Mouse (Mus musculus) liver, postnatal 0 days (tissue): ENCODE data around the gene Krt5. TPM values are rescaled to one million over a fixed set of nuclear protein-coding genes. Genes with fewer than 3 reads are reported as not detected.
A peak's percentile ranks its signal among the peaks of the same experiment; 100 is the strongest.

ENCODE experiments used
- ATAC-seq: fragments of 200-750 bp; cut with Nextera tagmentation; 2 replicates; pipeline ENCODE4 v1.8.0; 2017; ENCODE audit warnings: mild to moderate bottlenecking, moderate library complexity
- DNase-seq: peaks from one replicate; pipeline ENCODE4 v3.0.0-alpha.2; 2016
- H3K27ac ChIP-seq: fragments of 300-500 bp; sonication (generic); 2 replicates; pipeline ENCODE4 v1.5.1; 2014; ENCODE audit warnings: antibody characterized with exemption, moderate library complexity, mild to moderate bottlenecking, low read depth
- H3K27me3 ChIP-seq: fragments of 300-500 bp; sonication (generic); 2 replicates; pipeline ENCODE4 v1.6.1; 2014; ENCODE audit warnings: low read length, control low read depth, mixed read lengths; ENCODE audit not compliant: insufficient read depth
- H3K36me3 ChIP-seq: fragments of 300-500 bp; sonication (generic); replicated peaks from 2 replicates; pipeline ENCODE4 v1.6.1; 2014; ENCODE audit warnings: mild to moderate bottlenecking, control low read depth, low read length, moderate library complexity, mixed read lengths; ENCODE audit not compliant: insufficient read depth
- H3K4me1 ChIP-seq: fragments of 300-500 bp; sonication (generic); 2 replicates; pipeline ENCODE4 v1.6.1; 2014; ENCODE audit warnings: antibody characterized with exemption, mild to moderate bottlenecking, control low read depth; ENCODE audit not compliant: insufficient read depth
- H3K4me2 ChIP-seq: fragments of 300-500 bp; sonication (generic); 2 replicates; pipeline ENCODE4 v1.6.1; 2014; ENCODE audit warnings: low read depth, mild to moderate bottlenecking, low read length, moderate library complexity, mixed read lengths
- H3K4me3 ChIP-seq: fragments of 300-500 bp; sonication (generic); 2 replicates; pipeline ENCODE4 v1.5.1; 2014; ENCODE audit warnings: low read depth, low read length
- H3K9ac ChIP-seq: fragments of 300-500 bp; sonication (generic); replicated peaks from 2 replicates; pipeline ENCODE4 v1.6.1; 2014; ENCODE audit warnings: mild to moderate bottlenecking, moderate library complexity
- H3K9me3 ChIP-seq: fragments of 300-500 bp; sonication (generic); 2 replicates; pipeline ENCODE4 v1.6.1; 2016; ENCODE audit warnings: mild to moderate bottlenecking, control low read depth, low read length, mixed read lengths
- CTCF ChIP-seq: sonication (generic); IDR thresholded peaks from 2 replicates; pipeline ENCODE4 v1.5.1; 2016; ENCODE audit warnings: antibody characterized with exemption, low read depth
- EP300 ChIP-seq: IDR thresholded peaks from 2 replicates; pipeline ENCODE4 v1.6.1; 2016; ENCODE audit warnings: antibody characterized with exemption, low read depth, mild to moderate bottlenecking
- WGBS: fragments of 180-500 bp; shearing (Covaris S2); extraction: QIAGEN DNeasy Blood & Tissue Kit; methylation state at CpG from one replicate; pipeline ENCODE4 v1.1.7; 2014; ENCODE audit not compliant: insufficient replicate concordance; 5-methylcytosine and 5-hydroxymethylcytosine counted together
- polyA plus RNA-seq: library from polyadenylated mRNA; unstranded; fragments of >200 nt; fragmentation: Nextera tagmentation; extraction: Ambion mirVana; gene quantifications from 2 replicates; pipeline ENCODE4 v1.2.1, GENCODE M21; 2015

The Krt5 gene
- polyA plus RNA-seq, 1 experiment from 2014 or later = not detected

DNA sequence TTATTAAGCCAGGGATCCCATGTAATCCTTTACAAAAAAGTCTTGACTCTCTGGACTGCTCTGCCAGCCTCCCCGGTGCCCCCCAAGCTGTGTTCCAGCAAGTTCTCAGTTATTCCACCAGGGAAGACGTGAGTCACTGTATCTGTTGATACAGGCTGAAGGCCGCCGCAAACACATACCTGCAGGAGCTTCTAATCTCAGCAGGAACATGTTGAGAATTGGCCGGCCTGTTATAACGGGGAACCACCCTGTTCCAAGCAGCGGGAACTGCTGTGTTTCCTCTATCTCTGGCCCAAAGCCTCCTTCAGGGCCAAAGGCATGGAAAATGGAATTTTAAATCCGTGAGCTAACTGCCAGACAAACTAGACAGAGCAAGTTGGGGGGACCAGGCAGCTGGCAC, 1.0 kb upstream of the Krt5 start:
- no peaks in the 10 kb centered on the region for H3K9me3 ChIP-seq
- ATAC-seq = no peak
- no peaks in the 10 kb centered on the region for H3K36me3 ChIP-seq
- no peak overlapping the region for H3K4me3 ChIP-seq
- no peak overlapping the region for H3K27ac ChIP-seq
- H3K9ac ChIP-seq = no peak overlapping the region
- 65% methylated on average over 8 of the region's 8 CpGs for WGBS
- no peaks in the 10 kb centered on the region for H3K4me1 ChIP-seq
- H3K4me2 ChIP-seq = no peak overlapping the region
- TF ChIP-seq EP300 (no peak), CTCF (no peak)
- DNase-seq = no peak
- H3K27me3 ChIP-seq = no peaks in the 10 kb centered on the region

DNA sequence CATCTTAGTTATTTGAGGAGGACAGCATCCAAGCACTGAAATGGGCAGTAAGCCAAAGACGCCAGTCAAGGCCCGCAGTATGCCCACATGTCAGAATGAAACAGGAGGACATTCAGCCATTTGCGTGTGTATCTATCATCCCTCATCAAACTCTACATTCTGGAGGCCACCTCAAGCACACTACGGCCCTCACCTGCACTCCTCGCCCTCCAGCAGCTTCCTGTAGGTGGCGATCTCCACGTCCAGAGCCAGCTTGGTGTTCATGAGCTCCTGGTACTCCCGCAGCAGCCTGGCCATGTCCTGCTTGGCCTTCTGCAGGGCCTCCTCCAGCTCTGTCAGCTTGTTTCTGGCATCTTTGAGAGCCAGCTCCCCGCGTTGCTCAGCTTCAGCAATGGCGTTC, 4.0 kb downstream of the Krt5 start:
- H3K4me3 ChIP-seq = no peak overlapping the region
- no peaks in the 10 kb centered on the region for H3K4me1 ChIP-seq
- no peak overlapping the region for H3K27ac ChIP-seq
- no peak overlapping the region for H3K9ac ChIP-seq
- H3K9me3 ChIP-seq = no peaks in the 10 kb centered on the region
- TF ChIP-seq CTCF = 0 out of 2 replicates have a peak, but pooled peaks have one; percentile 32
- TF ChIP-seq EP300 = no peak
- H3K4me2 ChIP-seq = no peak overlapping the region
- H3K27me3 ChIP-seq = no peaks in the 10 kb centered on the region
- WGBS = 57% methylated on average over 11 of the region's 11 CpGs
- H3K36me3 ChIP-seq = no peaks in the 10 kb centered on the region
- DNase-seq (no peak), ATAC-seq (no peak)

DNA sequence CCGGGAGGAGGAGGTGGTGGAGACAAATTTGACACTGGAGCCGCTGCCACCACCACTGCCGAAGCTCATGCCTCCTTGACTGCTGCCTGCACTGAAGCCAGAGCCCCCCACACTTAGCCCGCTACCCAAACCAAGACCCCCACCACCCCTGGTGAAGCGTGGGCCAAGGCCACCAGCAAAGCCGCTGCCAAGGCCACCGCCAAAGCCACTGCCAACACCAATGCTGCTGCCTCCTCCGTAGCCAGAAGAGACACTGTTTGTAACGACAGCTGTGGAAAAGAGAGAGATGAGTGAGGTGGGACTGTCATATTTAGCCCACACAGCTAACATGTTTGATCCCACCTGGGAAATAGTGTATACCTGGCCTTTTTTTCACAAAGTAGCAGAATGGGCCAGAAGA, 5.2 kb downstream of the Krt5 start:
- DNase-seq (peak; percentile 10), ATAC-seq (no peak)
- 72% methylated on average over 9 of the region's 9 CpGs for WGBS
- no peaks in the 10 kb centered on the region for H3K36me3 ChIP-seq
- no peaks in the 10 kb centered on the region for H3K9me3 ChIP-seq
- no peak for TF ChIP-seq CTCF
- no peak for TF ChIP-seq EP300
- no peaks in the 10 kb centered on the region for H3K27me3 ChIP-seq
- H3K27ac ChIP-seq = no peak overlapping the region
- H3K4me2 ChIP-seq = no peak overlapping the region
- H3K4me1 ChIP-seq = no peaks in the 10 kb centered on the region
- H3K4me3 ChIP-seq = no peak overlapping the region
- no peak overlapping the region for H3K9ac ChIP-seq

DNA sequence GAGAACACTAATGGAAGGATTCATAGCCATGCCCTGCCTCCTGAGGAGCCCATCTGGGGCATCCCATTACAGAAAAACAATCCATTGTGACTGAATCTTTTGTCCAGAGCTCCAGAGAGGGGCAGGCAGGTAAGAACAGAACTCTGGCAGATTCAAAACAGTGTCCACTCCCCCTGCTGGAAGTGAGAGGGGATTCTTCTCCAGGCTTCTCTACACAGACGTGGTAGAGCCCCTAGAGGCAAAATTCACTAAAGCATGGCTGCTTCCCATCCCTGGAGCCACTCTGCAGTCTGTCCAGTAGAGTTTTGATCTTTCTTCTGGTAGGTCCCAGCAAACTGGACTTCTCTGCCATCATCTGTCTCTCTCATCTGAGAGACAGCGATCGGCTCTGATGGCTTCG, 8.6 kb downstream of the Krt5 start:
- Histone ChIP-seq H3K4me1 (no peaks in the 10 kb centered on the region), H3K4me3 (no peak overlapping the region), H3K9me3 (no peaks in the 10 kb centered on the region), H3K27ac (no peak overlapping the region), H3K27me3 (no peaks in the 10 kb centered on the region), H3K36me3 (no peaks in the 10 kb centered on the region), H3K9ac (no peak overlapping the region), H3K4me2 (no peak overlapping the region)
- TF ChIP-seq EP300 (no peak), CTCF (peak; percentile 31)
- WGBS = 68% methylated on average over 4 of the region's 4 CpGs
- ATAC-seq (no peak), DNase-seq (no peak)

DNA sequence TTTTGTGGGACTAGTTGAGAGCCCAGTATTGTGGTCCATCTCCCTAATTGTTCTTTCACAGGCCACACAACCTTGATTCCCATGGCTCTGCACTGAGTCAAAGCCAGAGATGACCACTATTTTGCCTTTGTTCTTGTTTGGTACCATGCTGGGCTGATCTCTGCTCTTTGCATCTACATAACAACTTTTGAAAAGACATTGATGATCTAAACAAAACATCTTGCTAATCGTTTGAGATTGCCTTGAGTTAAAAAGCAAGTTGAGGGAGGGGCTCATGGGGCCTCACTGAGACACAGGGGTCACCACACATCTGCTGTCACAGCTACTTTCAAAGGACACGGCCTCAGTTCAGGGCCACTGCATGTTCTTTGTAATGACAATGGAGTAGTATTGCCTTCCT, 10.3 kb downstream of the Krt5 start:
- Histone ChIP-seq H3K27ac (no peak overlapping the region), H3K4me2 (no peak overlapping the region), H3K4me3 (no peak overlapping the region), H3K4me1 (no peaks in the 10 kb centered on the region), H3K9ac (no peak overlapping the region), H3K9me3 (no peaks in the 10 kb centered on the region), H3K27me3 (no peaks in the 10 kb centered on the region), H3K36me3 (no peaks in the 10 kb centered on the region)
- ATAC-seq (no peak), DNase-seq (no peak)
- WGBS = 42% methylated on average over 2 of the region's 2 CpGs
- no peak for TF ChIP-seq CTCF
- no peak for TF ChIP-seq EP300

DNA sequence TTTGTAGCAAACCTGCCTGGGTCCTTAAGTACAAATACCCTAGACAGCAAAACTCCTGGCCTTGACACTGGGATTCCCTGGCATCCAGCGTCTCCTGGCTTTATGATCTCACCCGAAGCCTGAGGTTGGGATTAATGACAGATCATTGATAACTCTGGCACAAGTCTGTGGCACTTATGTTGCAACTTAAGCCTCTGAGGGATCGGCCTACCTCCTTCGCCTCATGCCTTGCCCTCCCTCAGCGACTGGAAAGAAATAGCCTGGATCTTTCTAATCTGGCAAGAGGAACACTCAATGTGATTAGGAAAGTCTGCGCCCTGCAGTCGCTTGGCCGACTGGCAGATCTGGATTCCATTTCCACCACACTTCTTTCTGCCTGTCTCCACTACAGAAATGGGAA, 12.8 kb downstream of the Krt5 start:
- Histone ChIP-seq H3K9ac (no peak overlapping the region), H3K4me1 (no peaks in the 10 kb centered on the region), H3K4me3 (no peak overlapping the region), H3K36me3 (no peaks in the 10 kb centered on the region), H3K4me2 (no peak overlapping the region), H3K27ac (no peak overlapping the region), H3K9me3 (no peaks in the 10 kb centered on the region), H3K27me3 (no peaks in the 10 kb centered on the region)
- DNase-seq (no peak), ATAC-seq (no peak)
- TF ChIP-seq CTCF (no peak), EP300 (no peak)
- 79% methylated on average over 8 of the region's 8 CpGs for WGBS

DNA sequence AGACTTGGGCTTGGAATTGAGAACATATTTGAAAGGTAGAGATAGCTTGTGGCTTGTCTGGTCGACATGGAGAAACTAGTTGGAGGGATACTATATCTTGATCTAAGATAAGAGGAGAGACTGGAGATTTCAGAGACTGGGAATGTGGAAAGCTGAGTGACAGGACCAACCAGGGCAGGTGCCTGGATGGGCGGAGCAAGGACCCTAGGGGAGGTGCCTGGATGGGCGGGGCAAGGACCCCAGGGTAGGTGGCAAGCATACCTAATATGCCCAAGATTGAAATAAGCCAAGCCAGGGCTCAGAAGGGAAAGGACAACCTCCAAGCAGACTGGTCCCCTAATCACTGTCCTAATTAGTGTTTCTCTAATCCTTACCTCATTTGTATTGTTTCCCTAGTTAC, 13.5 kb downstream of the Krt5 start:
- H3K9me3 ChIP-seq = no peaks in the 10 kb centered on the region
- H3K4me3 ChIP-seq = no peak overlapping the region
- no peak for ATAC-seq
- TF ChIP-seq CTCF = no peak
- no peak overlapping the region for H3K4me2 ChIP-seq
- H3K9ac ChIP-seq = no peak overlapping the region
- no peak overlapping the region for H3K27ac ChIP-seq
- WGBS = 56% methylated on average over 3 of the region's 3 CpGs
- no peaks in the 10 kb centered on the region for H3K27me3 ChIP-seq
- H3K4me1 ChIP-seq = no peaks in the 10 kb centered on the region
- no peaks in the 10 kb centered on the region for H3K36me3 ChIP-seq
- DNase-seq = no peak
